Mouse (Mus musculus): ENCODE measurements at regions not wholly inside any gene's neighbourhood (a gene's known extent, or its start where the extent isn't known, plus 50 kb on each side); places are given as distances from the start of the nearest gene placed in this dataset.

DNA sequence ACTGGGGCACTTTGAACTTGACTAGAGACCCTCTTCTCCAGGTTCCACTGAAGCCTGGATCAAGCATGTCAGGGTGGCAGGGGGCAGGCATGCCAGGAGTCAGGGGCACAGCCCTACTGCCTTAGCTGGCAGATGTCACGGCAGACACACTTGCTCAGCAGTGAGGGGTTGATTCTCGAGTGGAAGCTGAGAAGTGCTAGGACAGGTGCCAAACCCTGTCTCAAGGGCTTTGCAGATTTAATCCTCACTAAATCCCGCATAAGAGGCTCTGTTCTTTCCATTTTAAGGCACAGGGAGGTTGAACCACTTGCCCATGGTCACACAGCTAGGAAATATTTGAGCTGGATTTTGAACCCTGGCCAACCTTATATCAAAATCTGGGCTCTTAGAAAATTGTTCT, 223.5 kb upstream of the Mvb12b start:
- H3K4me1 ChIP-seq (replicated peaks): peaks cover 30% of the 10 kb centered on the region
- no peaks in the 10 kb centered on the region for H3K9me3 ChIP-seq
- no peak overlapping the region for H3K9ac ChIP-seq (replicated peaks)
- no peak overlapping the region for H3K4me3 ChIP-seq (replicated peaks)
- H3K27ac ChIP-seq: no peak overlapping the region
- no peak overlapping the region for H3K4me2 ChIP-seq (replicated peaks)
- ATAC-seq: no peak
- no peaks in the 10 kb centered on the region for H3K27me3 ChIP-seq
- 35% methylated on average over 3 of the region's 3 CpGs for WGBS
- H3K36me3 ChIP-seq: no peaks in the 10 kb centered on the region

- ATAC-seq: no peak
- Histone ChIP-seq H3K9me3 (no peaks in the 10 kb centered on the region), H3K9ac (replicated peaks) (no peak overlapping the region), H3K27ac (no peak overlapping the region), H3K36me3 (no peaks in the 10 kb centered on the region), H3K4me1 (replicated peaks) (peaks cover 37% of the 10 kb centered on the region), H3K4me2 (replicated peaks) (no peak overlapping the region), H3K4me3 (replicated peaks) (no peak overlapping the region), H3K27me3 (no peaks in the 10 kb centered on the region)
- 85% methylated on average over 17 of the region's 17 CpGs for WGBS
Observed at GRCm38 (mm10) chr2:34110582-34110981, 222.8 kb upstream of the Mvb12b start.

GRCm38 (mm10) chr2:34107566-34108303, 220.0 kb upstream of the Mvb12b start:
- no peaks in the 10 kb centered on the region for H3K9me3 ChIP-seq
- 0 out of 2 replicates have a peak, but pooled peaks have one; percentile 24 for ATAC-seq
- 43% methylated on average over 27 of the region's 27 CpGs for WGBS
- H3K27ac ChIP-seq: peak overlapping the region; percentile 94
- H3K9ac ChIP-seq (replicated peaks): no peak overlapping the region; the same call in 1 of the 2 replicates
- H3K4me2 ChIP-seq (replicated peaks): peak overlapping the region; percentile 44
- no peaks in the 10 kb centered on the region for H3K36me3 ChIP-seq
- H3K4me1 ChIP-seq (replicated peaks): peaks cover 45% of the 10 kb centered on the region
- no peaks in the 10 kb centered on the region for H3K27me3 ChIP-seq
- H3K4me3 ChIP-seq (replicated peaks): no peak overlapping the region

DNA sequence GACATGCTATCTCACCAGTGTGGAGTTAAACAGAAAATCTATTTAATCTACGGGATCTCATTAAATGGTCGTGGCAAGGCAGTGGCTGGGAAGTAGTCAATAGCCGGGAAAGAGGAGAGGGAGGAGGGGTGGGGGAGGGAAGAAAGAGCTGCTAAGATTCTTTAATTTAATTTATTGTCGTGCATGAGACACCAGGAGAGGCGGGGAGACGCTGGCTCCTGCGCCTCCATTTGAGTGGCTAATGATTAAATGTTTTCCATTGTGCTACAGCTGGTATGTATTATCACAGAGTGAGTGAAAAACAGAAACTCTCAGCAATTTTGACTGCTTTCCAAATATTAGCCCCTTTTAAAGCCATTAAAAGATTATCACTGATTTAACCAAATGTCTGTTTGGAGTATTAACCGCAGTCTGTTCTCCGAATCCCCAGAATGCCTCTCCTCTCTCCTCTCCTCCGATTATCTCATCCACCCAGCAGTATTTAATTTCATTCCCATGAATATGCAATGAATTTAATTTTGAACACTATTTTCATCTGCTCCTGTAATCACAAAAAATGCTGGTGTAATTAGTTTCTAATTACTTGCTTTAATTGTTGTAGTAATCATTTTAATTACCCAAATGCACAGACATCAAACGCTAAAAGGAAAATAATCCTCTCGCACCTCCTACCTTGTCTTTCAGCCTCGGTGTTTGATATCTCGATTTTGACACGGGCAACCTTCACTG, 219.3 kb upstream of the Mvb12b start:
- ATAC-seq: peak; percentile 66
- Histone ChIP-seq H3K4me2 (replicated peaks) (peak overlapping the region; percentile 44), H3K9ac (replicated peaks) (no peak overlapping the region; the same call in 1 of the 2 replicates), H3K4me3 (replicated peaks) (peak overlapping the region; percentile 8; the same call in 1 of the 2 replicates), H3K9me3 (no peaks in the 10 kb centered on the region), H3K36me3 (no peaks in the 10 kb centered on the region), H3K27ac (peak overlapping the region; percentile 94), H3K4me1 (replicated peaks) (peaks cover 45% of the 10 kb centered on the region), H3K27me3 (no peaks in the 10 kb centered on the region)
- 10% methylated on average over 15 of the region's 15 CpGs for WGBS

DNA sequence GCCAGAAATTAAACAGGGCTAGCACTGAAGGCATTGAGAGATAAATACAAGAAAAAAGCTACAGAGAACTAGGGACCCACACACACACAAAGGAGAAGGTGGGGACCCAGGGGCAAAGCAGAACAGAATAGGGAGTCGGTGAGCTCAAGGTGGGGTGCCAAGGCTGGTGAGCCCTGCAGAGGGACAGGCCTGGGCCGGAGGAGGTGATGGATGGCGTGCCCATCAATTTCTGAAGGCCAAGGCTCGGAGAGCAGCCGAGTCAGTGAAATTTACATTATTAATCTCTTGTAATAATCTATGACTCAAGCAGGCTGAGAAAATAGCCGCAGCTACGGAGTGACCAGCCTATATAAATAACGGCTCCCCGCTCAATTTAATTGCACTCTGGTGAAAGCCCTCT, 218.5 kb upstream of the Mvb12b start:
- H3K9ac ChIP-seq (replicated peaks): peak overlapping the region; percentile 50
- H3K27me3 ChIP-seq: no peaks in the 10 kb centered on the region
- peak overlapping the region; percentile 44 for H3K4me2 ChIP-seq (replicated peaks)
- no peaks in the 10 kb centered on the region for H3K36me3 ChIP-seq
- WGBS: 30% methylated on average over 9 of the region's 9 CpGs
- 0 out of 2 replicates have a peak, but pooled peaks have one; percentile 34 for ATAC-seq
- no peaks in the 10 kb centered on the region for H3K9me3 ChIP-seq
- peak overlapping the region; percentile 8 for H3K4me3 ChIP-seq (replicated peaks)
- H3K4me1 ChIP-seq (replicated peaks): peaks cover 45% of the 10 kb centered on the region
- H3K27ac ChIP-seq: peak overlapping the region; percentile 94

- H3K9me3 ChIP-seq: no peaks in the 10 kb centered on the region
- H3K36me3 ChIP-seq: no peaks in the 10 kb centered on the region
- peak overlapping the region; percentile 44; the same call in 1 of the 2 replicates for H3K4me2 ChIP-seq (replicated peaks)
- no peak overlapping the region for H3K4me3 ChIP-seq (replicated peaks)
- ATAC-seq: peak; percentile 34
- peaks cover 40% of the 10 kb centered on the region for H3K4me1 ChIP-seq (replicated peaks)
- 53% methylated on average over 13 of the region's 13 CpGs for WGBS
- peak overlapping the region; percentile 94 for H3K27ac ChIP-seq
- H3K27me3 ChIP-seq: no peaks in the 10 kb centered on the region
- peak overlapping the region; percentile 50 for H3K9ac ChIP-seq (replicated peaks)
Observed at GRCm38 (mm10) chr2:34105271-34106051, 217.7 kb upstream of the Mvb12b start.

DNA sequence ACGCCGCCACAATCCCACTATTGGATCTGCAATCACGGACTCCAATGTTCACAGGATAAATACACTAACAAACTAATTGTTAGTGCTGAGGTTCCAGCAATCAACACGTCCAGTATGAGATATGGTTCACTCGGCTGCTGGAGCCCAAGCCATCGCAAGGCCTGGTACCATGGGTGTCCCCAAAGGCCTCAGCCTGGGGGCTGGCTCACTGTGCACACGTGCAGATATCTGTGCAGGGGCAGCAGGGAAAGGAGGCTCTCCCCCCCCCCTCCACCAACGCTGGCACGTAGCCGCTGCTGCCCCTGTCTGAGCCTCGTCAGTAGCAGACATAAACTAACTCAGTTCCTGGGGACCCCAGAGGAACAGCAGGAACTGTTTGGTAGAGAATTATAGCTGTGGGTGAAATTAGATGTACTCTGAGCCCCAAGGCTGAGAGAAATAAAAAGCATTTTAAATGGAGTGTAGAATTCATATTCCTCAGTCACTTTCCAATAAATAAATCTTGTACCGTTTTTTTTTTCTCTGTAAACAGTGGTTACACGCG, 210.3 kb upstream of the Mvb12b start:
- H3K4me3 ChIP-seq (replicated peaks): no peak overlapping the region
- H3K9ac ChIP-seq (replicated peaks): no peak overlapping the region
- H3K4me2 ChIP-seq (replicated peaks): no peak overlapping the region
- no peaks in the 10 kb centered on the region for H3K36me3 ChIP-seq
- peaks cover 11% of the 10 kb centered on the region for H3K4me1 ChIP-seq (replicated peaks)
- no peaks in the 10 kb centered on the region for H3K27me3 ChIP-seq
- 72% methylated on average over 14 of the region's 14 CpGs for WGBS
- no peak for ATAC-seq
- no peak overlapping the region for H3K27ac ChIP-seq
- H3K9me3 ChIP-seq: no peaks in the 10 kb centered on the region

DNA sequence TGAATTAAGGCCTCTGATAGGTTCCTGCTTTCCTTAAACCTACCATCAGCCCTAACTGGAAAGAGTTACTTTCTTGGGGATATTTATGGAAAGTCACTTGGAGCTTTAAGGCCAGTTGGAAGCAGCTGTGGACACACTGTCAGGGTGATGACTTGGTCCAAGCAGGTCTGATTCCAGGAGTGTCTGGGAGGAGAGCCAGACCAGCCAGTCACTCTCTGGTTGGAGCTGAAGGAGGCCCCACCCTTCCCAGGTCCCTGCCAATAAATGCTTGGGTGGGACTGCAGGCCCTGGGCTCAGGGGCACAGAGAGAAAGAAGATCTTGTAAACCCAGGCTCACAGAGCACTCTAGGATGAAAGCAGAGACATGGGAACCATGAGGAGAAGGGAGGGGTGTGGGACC, 208.8 kb upstream of the Mvb12b start:
- ATAC-seq: no peak
- H3K9me3 ChIP-seq: no peaks in the 10 kb centered on the region
- H3K4me1 ChIP-seq (replicated peaks): peaks cover 22% of the 10 kb centered on the region
- no peak overlapping the region for H3K27ac ChIP-seq
- no peaks in the 10 kb centered on the region for H3K27me3 ChIP-seq
- H3K4me2 ChIP-seq (replicated peaks): no peak overlapping the region
- no peaks in the 10 kb centered on the region for H3K36me3 ChIP-seq
- H3K9ac ChIP-seq (replicated peaks): no peak overlapping the region
- no peak overlapping the region for H3K4me3 ChIP-seq (replicated peaks)

DNA sequence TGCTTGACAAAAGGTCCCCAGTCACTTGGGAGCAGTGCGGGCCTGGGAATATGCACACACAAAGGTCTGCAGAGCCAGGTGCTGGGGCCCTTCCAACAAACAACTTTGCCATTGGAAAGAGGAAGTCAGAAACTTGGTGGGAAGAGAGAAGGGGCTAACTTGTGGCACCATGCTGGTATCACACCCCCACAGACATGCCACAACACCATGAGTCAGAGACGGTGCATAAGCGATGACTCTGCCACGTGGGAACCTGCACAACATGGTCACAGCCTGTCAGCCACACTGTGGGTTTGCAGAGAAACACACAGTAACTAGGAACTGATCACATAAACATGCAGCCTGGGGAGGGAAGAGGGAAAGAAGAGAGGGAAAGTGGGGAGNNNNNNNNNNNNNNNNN, 201.1 kb upstream of the Mvb12b start:
- Histone ChIP-seq H3K36me3 (no peaks in the 10 kb centered on the region), H3K27ac (no peak overlapping the region), H3K27me3 (no peaks in the 10 kb centered on the region), H3K9me3 (0 out of 2 replicates have a peak, but pooled peaks cover 2% of the 10 kb centered on the region), H3K4me1 (replicated peaks) (peaks cover 24% of the 10 kb centered on the region), H3K9ac (replicated peaks) (no peak overlapping the region), H3K4me2 (replicated peaks) (no peak overlapping the region), H3K4me3 (replicated peaks) (no peak overlapping the region)
- no peak for ATAC-seq
- 64% methylated on average over 4 of the region's 4 CpGs for WGBS

DNA sequence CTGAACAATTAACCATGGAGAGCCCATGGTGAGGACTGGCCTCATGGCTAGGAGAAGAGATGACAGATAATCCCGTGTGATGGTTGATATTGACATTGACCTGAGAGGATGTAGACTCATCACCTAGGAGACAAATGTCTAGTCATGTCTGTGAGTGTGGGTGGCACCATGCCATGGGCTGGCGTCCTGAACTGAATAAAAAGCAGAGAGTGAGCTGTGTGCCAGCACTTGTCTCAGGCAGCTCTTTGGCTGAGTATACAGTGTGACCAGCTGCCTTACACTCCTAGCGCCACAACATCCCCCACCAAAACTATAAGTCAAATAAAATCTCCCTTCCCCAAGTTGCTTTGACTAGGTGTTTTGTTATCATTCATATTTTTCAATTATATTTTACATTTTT, 198.4 kb upstream of the Mvb12b start:
- Histone ChIP-seq H3K27me3 (no peaks in the 10 kb centered on the region), H3K4me1 (replicated peaks) (peaks cover 14% of the 10 kb centered on the region), H3K9me3 (peaks cover 7% of the 10 kb centered on the region; the same call in 1 of the 2 replicates), H3K36me3 (no peaks in the 10 kb centered on the region), H3K4me2 (replicated peaks) (no peak overlapping the region), H3K9ac (replicated peaks) (no peak overlapping the region), H3K27ac (no peak overlapping the region), H3K4me3 (replicated peaks) (no peak overlapping the region)
- WGBS: 69% methylated on average over 3 of the region's 3 CpGs
- 0 out of 2 replicates have a peak, but pooled peaks have one; percentile 57 for ATAC-seq

- Histone ChIP-seq H3K4me3 (replicated peaks) (no peak overlapping the region), H3K36me3 (no peaks in the 10 kb centered on the region), H3K4me2 (replicated peaks) (no peak overlapping the region), H3K27ac (no peak overlapping the region), H3K4me1 (replicated peaks) (peaks cover 21% of the 10 kb centered on the region), H3K27me3 (no peaks in the 10 kb centered on the region), H3K9ac (replicated peaks) (no peak overlapping the region), H3K9me3 (peaks cover 9% of the 10 kb centered on the region; the same call in 1 of the 2 replicates)
- no peak; the same call in 1 of the 2 replicates for ATAC-seq
- WGBS: 79% methylated on average over 1 of the region's 1 CpGs
Observed at GRCm38 (mm10) chr2:34084513-34084912, 196.8 kb upstream of the Mvb12b start.
